Mouse (Mus musculus): ENCODE data around the gene Cabcoco1. TPM values are rescaled to one million over a fixed set of nuclear protein-coding genes. Genes with fewer than 3 reads are reported as not detected.

The Cabcoco1 gene
- polyA plus RNA-seq, 1 experiment from 2014 or later = 1.5 TPM

GRCm38 (mm10) chr10:68430929-68431328 is 110.8 kb downstream of the Cabcoco1 start:
- Histone ChIP-seq H3K36me3 (no peaks in the 10 kb centered on the region), H3K27ac (no peak overlapping the region), H3K4me2 (no peak overlapping the region), H3K4me1 (peaks cover 10% of the 10 kb centered on the region; the same call in 1 of the 2 replicates), H3K9me3 (no peaks in the 10 kb centered on the region), H3K9ac (no peak overlapping the region), H3K27me3 (no peaks in the 10 kb centered on the region), H3K4me3 (no peak overlapping the region)
- 85% methylated on average over 13 of the region's 13 CpGs for WGBS
- no peak for ATAC-seq (ENCODE audit: insufficient number of reproducible peaks, low FRiP score, low TSS enrichment, low read depth)

GRCm38 (mm10) chr10:68420393-68420920 is 121.2 kb downstream of the Cabcoco1 start:
- H3K27me3 ChIP-seq = no peaks in the 10 kb centered on the region
- no peak overlapping the region for H3K4me2 ChIP-seq
- H3K9me3 ChIP-seq = no peaks in the 10 kb centered on the region
- no peak for ATAC-seq (ENCODE audit: insufficient number of reproducible peaks, low FRiP score, low TSS enrichment, low read depth)
- no peak overlapping the region for H3K9ac ChIP-seq
- no peak overlapping the region for H3K4me3 ChIP-seq
- no peak overlapping the region for H3K27ac ChIP-seq
- H3K4me1 ChIP-seq = no peaks in the 10 kb centered on the region
- WGBS = 81% methylated on average over 7 of the region's 7 CpGs
- H3K36me3 ChIP-seq = no peaks in the 10 kb centered on the region

DNA sequence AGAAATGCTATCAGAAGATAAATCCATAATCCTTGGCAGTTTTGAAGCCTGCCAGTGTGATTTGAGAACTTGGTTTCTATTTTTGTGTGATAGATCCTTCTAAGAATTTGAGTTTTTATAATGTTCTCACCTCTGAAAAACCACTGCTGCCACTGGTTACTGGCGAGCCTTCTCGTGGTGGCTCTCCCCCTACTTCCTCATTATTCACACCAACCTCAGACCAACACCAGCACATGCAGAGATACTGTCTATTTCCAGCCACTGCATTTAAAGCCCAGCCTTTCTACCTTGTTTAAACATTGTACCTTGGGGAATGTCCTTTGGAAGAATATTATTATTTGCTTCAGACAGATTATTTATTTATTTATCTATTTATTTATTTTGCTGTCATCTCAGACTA is 121.8 kb downstream of the Cabcoco1 start:
- no peaks in the 10 kb centered on the region for H3K27me3 ChIP-seq
- WGBS = 61% methylated on average over 2 of the region's 2 CpGs
- H3K9me3 ChIP-seq = no peaks in the 10 kb centered on the region
- H3K27ac ChIP-seq = no peak overlapping the region
- H3K36me3 ChIP-seq = no peaks in the 10 kb centered on the region
- no peak overlapping the region for H3K9ac ChIP-seq
- H3K4me2 ChIP-seq = no peak overlapping the region
- no peaks in the 10 kb centered on the region for H3K4me1 ChIP-seq
- H3K4me3 ChIP-seq = no peak overlapping the region
- no peak for ATAC-seq (ENCODE audit: insufficient number of reproducible peaks, low FRiP score, low TSS enrichment, low read depth)

- Histone ChIP-seq H3K4me1 (no peaks in the 10 kb centered on the region), H3K4me2 (no peak overlapping the region), H3K27ac (no peak overlapping the region), H3K9ac (no peak overlapping the region), H3K27me3 (no peaks in the 10 kb centered on the region), H3K9me3 (no peaks in the 10 kb centered on the region), H3K36me3 (no peaks in the 10 kb centered on the region), H3K4me3 (no peak overlapping the region)
- no peak for ATAC-seq (ENCODE audit: insufficient number of reproducible peaks, low FRiP score, low TSS enrichment, low read depth)
- WGBS = 82% methylated on average over 13 of the region's 13 CpGs
Measured at GRCm38 (mm10) chr10:68417074-68417790, 124.5 kb downstream of the Cabcoco1 start.

DNA sequence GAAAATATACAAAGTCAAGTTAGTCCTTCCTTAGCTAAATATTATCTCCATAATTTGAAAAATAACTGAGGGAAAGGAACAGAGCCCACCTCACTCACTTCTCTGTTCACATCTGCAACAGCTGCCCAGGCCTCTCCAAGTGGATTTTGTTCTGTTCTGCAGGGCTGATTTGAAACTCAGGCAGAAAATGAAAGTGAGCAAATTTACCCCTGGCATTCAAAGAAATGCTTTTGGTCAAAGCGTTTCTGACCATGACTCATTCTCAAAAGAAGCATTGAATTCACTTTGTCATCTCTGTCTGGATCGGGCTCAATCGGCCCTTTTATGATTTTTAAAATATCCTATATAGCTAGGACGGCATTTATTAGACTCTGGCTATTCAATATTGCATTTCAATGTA is 135.8 kb downstream of the Cabcoco1 start:
- Histone ChIP-seq H3K27me3 (no peaks in the 10 kb centered on the region), H3K4me3 (no peak overlapping the region), H3K9me3 (no peaks in the 10 kb centered on the region), H3K36me3 (no peaks in the 10 kb centered on the region), H3K27ac (peak overlapping the region; percentile 18), H3K4me2 (no peak overlapping the region), H3K4me1 (0 out of 2 replicates have a peak, but pooled peaks cover 8% of the 10 kb centered on the region), H3K9ac (no peak overlapping the region)
- WGBS = 54% methylated on average over 4 of the region's 4 CpGs
- no peak for ATAC-seq (ENCODE audit: insufficient number of reproducible peaks, low FRiP score, low TSS enrichment, low read depth)

DNA sequence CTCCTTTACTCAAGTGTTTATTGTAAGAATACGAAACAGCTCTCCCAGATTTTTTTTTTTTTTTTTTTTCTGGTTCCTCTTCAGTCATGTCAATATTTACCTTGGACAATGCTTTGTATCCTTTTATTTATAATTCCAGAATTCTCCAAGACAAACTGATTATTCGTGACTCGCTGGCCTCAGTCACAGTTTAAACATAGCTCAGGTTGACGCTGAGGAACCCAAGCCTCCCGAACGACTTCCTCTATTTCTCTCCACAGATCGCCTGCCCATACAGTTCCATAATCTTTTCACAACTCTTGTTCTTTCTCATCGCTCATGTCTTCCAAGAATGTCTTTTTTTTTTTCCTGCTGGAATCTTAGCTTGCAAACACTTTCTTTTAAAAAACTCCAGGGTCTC is 144.9 kb downstream of the Cabcoco1 start:
- Histone ChIP-seq H3K36me3 (no peaks in the 10 kb centered on the region), H3K4me3 (no peak overlapping the region), H3K9ac (no peak overlapping the region), H3K27me3 (no peaks in the 10 kb centered on the region), H3K4me1 (no peaks in the 10 kb centered on the region), H3K4me2 (no peak overlapping the region), H3K9me3 (no peaks in the 10 kb centered on the region), H3K27ac (no peak overlapping the region)
- ATAC-seq (ENCODE audit: insufficient number of reproducible peaks, low FRiP score, low TSS enrichment, low read depth) = no peak
- 81% methylated on average over 8 of the region's 8 CpGs for WGBS

- no peaks in the 10 kb centered on the region for H3K36me3 ChIP-seq
- ATAC-seq (ENCODE audit: insufficient number of reproducible peaks, low FRiP score, low TSS enrichment, low read depth) = no peak
- H3K9ac ChIP-seq = no peak overlapping the region
- whole genome bisulfite sequencing = 16% methylated on average over 2 of the region's 2 CpGs
- no peaks in the 10 kb centered on the region for H3K4me1 ChIP-seq
- H3K4me3 ChIP-seq = no peak overlapping the region
- no peak overlapping the region for H3K27ac ChIP-seq
- H3K27me3 ChIP-seq = no peaks in the 10 kb centered on the region
- no peaks in the 10 kb centered on the region for H3K9me3 ChIP-seq
- no peak overlapping the region for H3K4me2 ChIP-seq
Measured at GRCm38 (mm10) chr10:68396083-68396482, 145.6 kb downstream of the Cabcoco1 start.

DNA sequence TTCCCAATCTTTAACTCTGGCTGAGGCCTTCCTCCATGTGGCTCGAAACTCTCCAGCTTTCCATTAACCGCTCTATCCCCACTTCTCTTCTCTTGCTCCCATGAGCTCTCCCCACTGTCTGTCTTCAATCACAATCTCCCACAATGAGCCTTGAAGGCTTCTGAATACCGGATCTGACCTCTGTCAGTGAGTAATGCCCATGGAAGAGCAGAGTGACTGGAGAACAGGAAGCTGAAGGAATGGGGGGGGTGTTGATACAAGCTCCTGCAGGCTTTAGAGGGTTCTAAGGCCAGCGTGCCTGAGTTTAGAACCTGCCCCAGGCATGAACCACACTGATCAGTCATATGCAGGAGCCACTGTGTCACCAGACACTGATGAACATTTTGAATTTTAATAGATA is 150.1 kb downstream of the Cabcoco1 start:
- Histone ChIP-seq H3K4me1 (no peaks in the 10 kb centered on the region), H3K27me3 (no peaks in the 10 kb centered on the region), H3K9ac (no peak overlapping the region), H3K36me3 (no peaks in the 10 kb centered on the region), H3K4me3 (no peak overlapping the region), H3K27ac (no peak overlapping the region), H3K9me3 (no peaks in the 10 kb centered on the region), H3K4me2 (no peak overlapping the region)
- 66% methylated on average over 4 of the region's 4 CpGs for WGBS
- ATAC-seq (ENCODE audit: insufficient number of reproducible peaks, low FRiP score, low TSS enrichment, low read depth) = no peak

GRCm38 (mm10) chr10:68388802-68389201 is 152.9 kb downstream of the Cabcoco1 start:
- H3K4me1 ChIP-seq = no peaks in the 10 kb centered on the region
- H3K4me2 ChIP-seq = no peak overlapping the region
- H3K27ac ChIP-seq = no peak overlapping the region
- H3K36me3 ChIP-seq = no peaks in the 10 kb centered on the region
- no peak overlapping the region for H3K4me3 ChIP-seq
- ATAC-seq (ENCODE audit: insufficient number of reproducible peaks, low FRiP score, low TSS enrichment, low read depth) = no peak
- WGBS = 77% methylated on average over 4 of the region's 4 CpGs
- H3K27me3 ChIP-seq = no peaks in the 10 kb centered on the region
- H3K9ac ChIP-seq = no peak overlapping the region
- no peaks in the 10 kb centered on the region for H3K9me3 ChIP-seq

- no peaks in the 10 kb centered on the region for H3K27me3 ChIP-seq
- no peak overlapping the region for H3K27ac ChIP-seq
- H3K4me1 ChIP-seq = no peaks in the 10 kb centered on the region
- H3K36me3 ChIP-seq = no peaks in the 10 kb centered on the region
- WGBS = 75% methylated on average over 7 of the region's 7 CpGs
- no peak for ATAC-seq (ENCODE audit: insufficient number of reproducible peaks, low FRiP score, low TSS enrichment, low read depth)
- no peak overlapping the region for H3K9ac ChIP-seq
- H3K9me3 ChIP-seq = no peaks in the 10 kb centered on the region
- no peak overlapping the region for H3K4me2 ChIP-seq
- H3K4me3 ChIP-seq = no peak overlapping the region
Measured at GRCm38 (mm10) chr10:68388138-68388537, 153.6 kb downstream of the Cabcoco1 start.

Measured in limb, embryonic 15.5 days (tissue).